Mouse (Mus musculus): ENCODE measurements at regions not wholly inside any gene's neighbourhood (a gene's known extent, or its start where the extent isn't known, plus 50 kb on each side); places are given as distances from the start of the nearest gene placed in this dataset.

- Histone ChIP-seq H3K27me3 (replicated peaks; ENCODE audit: control insufficient read depth, insufficient read depth, low read length) (no peaks in the 10 kb centered on the region), H3K4me3 (ENCODE audit: low read depth, low read length) (no peak overlapping the region), H3K36me3 (ENCODE audit: control insufficient read depth, insufficient read depth) (no peaks in the 10 kb centered on the region), H3K9ac (ENCODE audit: low read depth, low read length) (no peak overlapping the region), H3K27ac (ENCODE audit: low read depth, low read length) (no peak overlapping the region), H3K4me1 (replicated peaks; ENCODE audit: control insufficient read depth, insufficient read depth, low read length) (no peaks in the 10 kb centered on the region), H3K4me2 (replicated peaks; ENCODE audit: low read depth) (no peak overlapping the region), H3K9me3 (ENCODE audit: control insufficient read depth) (no peaks in the 10 kb centered on the region)
- WGBS, result 57% methylated on average over 7 of the region's 7 CpGs
- ATAC-seq, result no peak
- no peak for TF ChIP-seq CTCF (IDR thresholded peaks at IDR 0.05; ENCODE audit: low read depth)
Observed at GRCm38 (mm10) chr1:75660336-75661100, 114.5 kb downstream of the Slc4a3 start.

- no peak for TF ChIP-seq CTCF (IDR thresholded peaks at IDR 0.05; ENCODE audit: low read depth)
- WGBS, result 25% methylated on average over 17 of the region's 17 CpGs
- Histone ChIP-seq H3K9ac (ENCODE audit: low read depth, low read length) (no peak overlapping the region), H3K9me3 (ENCODE audit: control insufficient read depth) (no peaks in the 10 kb centered on the region), H3K4me2 (replicated peaks; ENCODE audit: low read depth) (peak overlapping the region; percentile 27; the same call in 1 of the 2 replicates), H3K27ac (ENCODE audit: low read depth, low read length) (no peak overlapping the region), H3K36me3 (ENCODE audit: control insufficient read depth, insufficient read depth) (no peaks in the 10 kb centered on the region), H3K4me3 (ENCODE audit: low read depth, low read length) (no peak overlapping the region), H3K27me3 (replicated peaks; ENCODE audit: control insufficient read depth, insufficient read depth, low read length) (no peaks in the 10 kb centered on the region), H3K4me1 (replicated peaks; ENCODE audit: control insufficient read depth, insufficient read depth, low read length) (no peaks in the 10 kb centered on the region)
- no peak for ATAC-seq
Observed at GRCm38 (mm10) chr1:75662141-75662990, 116.3 kb downstream of the Slc4a3 start.

GRCm38 (mm10) chr1:75667736-75668269 lies 121.7 kb downstream of the Slc4a3 start:
- TF ChIP-seq CTCF (IDR thresholded peaks at IDR 0.05; ENCODE audit: low read depth), result no peak
- no peak overlapping the region for H3K4me2 ChIP-seq (replicated peaks; ENCODE audit: low read depth)
- H3K36me3 ChIP-seq (ENCODE audit: control insufficient read depth, insufficient read depth), result no peaks in the 10 kb centered on the region
- no peaks in the 10 kb centered on the region for H3K9me3 ChIP-seq (ENCODE audit: control insufficient read depth)
- no peaks in the 10 kb centered on the region for H3K4me1 ChIP-seq (replicated peaks; ENCODE audit: control insufficient read depth, insufficient read depth, low read length)
- no peak overlapping the region for H3K4me3 ChIP-seq (ENCODE audit: low read depth, low read length)
- no peak overlapping the region for H3K27ac ChIP-seq (ENCODE audit: low read depth, low read length)
- no peaks in the 10 kb centered on the region for H3K27me3 ChIP-seq (replicated peaks; ENCODE audit: control insufficient read depth, insufficient read depth, low read length)
- 65% methylated on average over 6 of the region's 6 CpGs for WGBS
- no peak for ATAC-seq
- H3K9ac ChIP-seq (ENCODE audit: low read depth, low read length), result no peak overlapping the region

- no peak overlapping the region for H3K9ac ChIP-seq (ENCODE audit: low read depth, low read length)
- H3K27ac ChIP-seq (ENCODE audit: low read depth, low read length), result no peak overlapping the region
- no peak for TF ChIP-seq CTCF (IDR thresholded peaks at IDR 0.05; ENCODE audit: low read depth)
- no peaks in the 10 kb centered on the region for H3K9me3 ChIP-seq (ENCODE audit: control insufficient read depth)
- H3K27me3 ChIP-seq (replicated peaks; ENCODE audit: control insufficient read depth, insufficient read depth, low read length), result no peaks in the 10 kb centered on the region
- 89% methylated on average over 4 of the region's 4 CpGs for WGBS
- H3K36me3 ChIP-seq (ENCODE audit: control insufficient read depth, insufficient read depth), result no peaks in the 10 kb centered on the region
- no peaks in the 10 kb centered on the region for H3K4me1 ChIP-seq (replicated peaks; ENCODE audit: control insufficient read depth, insufficient read depth, low read length)
- H3K4me3 ChIP-seq (ENCODE audit: low read depth, low read length), result no peak overlapping the region
- H3K4me2 ChIP-seq (replicated peaks; ENCODE audit: low read depth), result no peak overlapping the region
- no peak for ATAC-seq
Observed at GRCm38 (mm10) chr1:75676295-75676694, 130.2 kb downstream of the Slc4a3 start.

- 72% methylated on average over 5 of the region's 5 CpGs for WGBS
- no peak for TF ChIP-seq CTCF (IDR thresholded peaks at IDR 0.05; ENCODE audit: low read depth)
- no peak overlapping the region for H3K4me3 ChIP-seq (ENCODE audit: low read depth, low read length)
- no peak overlapping the region for H3K27ac ChIP-seq (ENCODE audit: low read depth, low read length)
- no peaks in the 10 kb centered on the region for H3K36me3 ChIP-seq (ENCODE audit: control insufficient read depth, insufficient read depth)
- H3K9me3 ChIP-seq (ENCODE audit: control insufficient read depth), result 0 out of 2 replicates have a peak, but pooled peaks cover 3% of the 10 kb centered on the region
- ATAC-seq, result no peak
- H3K4me2 ChIP-seq (replicated peaks; ENCODE audit: low read depth), result no peak overlapping the region
- no peaks in the 10 kb centered on the region for H3K27me3 ChIP-seq (replicated peaks; ENCODE audit: control insufficient read depth, insufficient read depth, low read length)
- H3K9ac ChIP-seq (ENCODE audit: low read depth, low read length), result no peak overlapping the region
- H3K4me1 ChIP-seq (replicated peaks; ENCODE audit: control insufficient read depth, insufficient read depth, low read length), result no peaks in the 10 kb centered on the region
Observed at GRCm38 (mm10) chr1:75677695-75678094, 131.6 kb downstream of the Slc4a3 start.

GRCm38 (mm10) chr1:75678279-75678678 lies 132.2 kb downstream of the Slc4a3 start:
- no peaks in the 10 kb centered on the region for H3K27me3 ChIP-seq (replicated peaks; ENCODE audit: control insufficient read depth, insufficient read depth, low read length)
- H3K4me2 ChIP-seq (replicated peaks; ENCODE audit: low read depth), result no peak overlapping the region
- H3K9ac ChIP-seq (ENCODE audit: low read depth, low read length), result no peak overlapping the region
- no peak for TF ChIP-seq CTCF (IDR thresholded peaks at IDR 0.05; ENCODE audit: low read depth)
- no peak overlapping the region for H3K27ac ChIP-seq (ENCODE audit: low read depth, low read length)
- H3K36me3 ChIP-seq (ENCODE audit: control insufficient read depth, insufficient read depth), result no peaks in the 10 kb centered on the region
- no peak for ATAC-seq
- H3K4me3 ChIP-seq (ENCODE audit: low read depth, low read length), result no peak overlapping the region
- WGBS, result 58% methylated on average over 4 of the region's 4 CpGs
- H3K4me1 ChIP-seq (replicated peaks; ENCODE audit: control insufficient read depth, insufficient read depth, low read length), result no peaks in the 10 kb centered on the region
- H3K9me3 ChIP-seq (ENCODE audit: control insufficient read depth), result 0 out of 2 replicates have a peak, but pooled peaks cover 3% of the 10 kb centered on the region
